Mouse (Mus musculus) stomach, embryonic 15.5 days (tissue): ENCODE measurements around the gene 4930579F01Rik. TPM values are rescaled to one million over a fixed set of nuclear protein-coding genes. Genes with fewer than 3 reads are reported as not detected.
A peak's percentile ranks its signal among the peaks of the same experiment; 100 is the strongest.

Source experiments
- ATAC-seq: fragments of 200-750 bp; cut with Nextera tagmentation; 2 replicates; pipeline ENCODE4 v1.8.0; 2017; ENCODE audit warnings: low read depth, moderate number of reproducible peaks, moderate TSS enrichment; ENCODE audit not compliant: insufficient read depth, low FRiP score
- H3K27ac ChIP-seq: fragments of 300-500 bp; sonication (generic); 2 replicates; pipeline ENCODE4 v1.5.1; 2015; ENCODE audit warnings: mild to moderate bottlenecking, inconsistent platforms
- H3K27me3 ChIP-seq: fragments of 300-500 bp; sonication (generic); replicated peaks from 2 replicates; pipeline ENCODE4 v1.6.1; 2015; ENCODE audit warnings: inconsistent platforms
- H3K36me3 ChIP-seq: fragments of 300-500 bp; sonication (generic); 2 replicates; pipeline ENCODE4 v1.6.1; 2015; ENCODE audit warnings: inconsistent platforms
- H3K4me1 ChIP-seq: fragments of 300-500 bp; sonication (generic); 2 replicates; pipeline ENCODE4 v1.6.1; 2015; ENCODE audit warnings: inconsistent platforms
- H3K4me2 ChIP-seq: fragments of 300-500 bp; sonication (generic); 2 replicates; pipeline ENCODE4 v1.6.1; 2015; ENCODE audit warnings: mild to moderate bottlenecking, inconsistent platforms
- H3K4me3 ChIP-seq: fragments of 300-500 bp; sonication (generic); replicated peaks from 2 replicates; pipeline ENCODE4 v1.5.1; 2015; ENCODE audit warnings: inconsistent platforms
- H3K9ac ChIP-seq: fragments of 300-500 bp; sonication (generic); 2 replicates; pipeline ENCODE4 v1.6.1; 2015; ENCODE audit warnings: inconsistent platforms
- H3K9me3 ChIP-seq: fragments of 300-500 bp; sonication (generic); 2 replicates; pipeline ENCODE4 v1.6.1; 2016; ENCODE audit warnings: inconsistent platforms
- WGBS: fragments of 180-500 bp; shearing (Covaris S2); methylation state at CpG from one replicate; pipeline ENCODE4 v1.1.7; 2015; 5-methylcytosine and 5-hydroxymethylcytosine counted together
- polyA plus RNA-seq: library from polyadenylated mRNA; unstranded; fragments of >200 nt; fragmentation: Nextera tagmentation; extraction: Ambion mirVana; gene quantifications from 2 replicates; pipeline ENCODE4 v1.2.1, GENCODE M21; 2015

4930579F01Rik gene
- polyA plus RNA-seq, 1 experiment from 2014 or later: 0.21 TPM

DNA sequence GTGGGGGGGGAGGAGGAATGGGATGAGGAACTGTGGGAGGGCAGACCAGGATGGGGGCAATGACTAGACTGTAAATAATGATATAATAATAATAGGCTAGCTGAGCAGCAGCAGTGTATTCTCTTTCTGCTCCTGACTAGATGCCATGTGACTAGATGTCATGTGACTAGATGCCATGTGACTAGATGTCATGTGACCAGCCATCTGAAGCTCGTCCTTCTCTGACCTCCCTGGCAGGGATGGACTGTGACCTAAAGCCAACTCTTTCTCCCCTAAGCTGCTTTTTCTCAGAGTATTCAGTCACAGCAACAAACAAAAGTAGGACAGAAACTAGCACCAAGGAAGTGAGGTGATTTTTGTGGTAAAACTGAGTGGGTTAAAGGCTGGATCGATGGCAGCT lies 11.6 kb downstream of the 4930579F01Rik start:
- Histone ChIP-seq H3K4me3 (no peak overlapping the region), H3K9me3 (no peaks in the 10 kb centered on the region), H3K4me2 (no peak overlapping the region), H3K36me3 (no peaks in the 10 kb centered on the region), H3K27ac (no peak overlapping the region), H3K27me3 (no peaks in the 10 kb centered on the region), H3K4me1 (no peaks in the 10 kb centered on the region), H3K9ac (no peak overlapping the region)
- 80% methylated on average over 2 of the region's 2 CpGs for WGBS
- ATAC-seq: no peak

DNA sequence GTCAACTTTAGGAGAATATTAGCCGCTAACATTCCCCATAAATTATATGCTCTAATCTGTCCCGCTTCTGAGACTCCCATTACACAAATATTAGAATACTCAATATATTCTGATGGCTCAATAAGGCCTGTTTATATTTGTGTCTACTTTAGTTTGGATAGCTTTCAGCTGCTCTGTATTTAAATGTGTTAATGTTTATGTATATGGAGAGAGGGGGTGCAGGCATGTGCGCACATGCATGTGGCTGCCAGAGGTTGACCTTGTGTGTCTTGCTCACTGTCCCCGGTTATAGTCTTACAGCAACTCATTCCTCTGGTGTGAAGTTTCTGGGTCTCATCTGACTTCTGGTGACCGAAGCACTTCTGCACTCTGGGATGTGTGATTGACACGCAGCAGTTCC lies 18.1 kb downstream of the 4930579F01Rik start:
- Histone ChIP-seq H3K27ac (no peak overlapping the region), H3K4me2 (no peak overlapping the region), H3K36me3 (no peaks in the 10 kb centered on the region), H3K27me3 (no peaks in the 10 kb centered on the region), H3K9me3 (no peaks in the 10 kb centered on the region), H3K4me3 (no peak overlapping the region), H3K4me1 (no peaks in the 10 kb centered on the region), H3K9ac (no peak overlapping the region)
- 55% methylated on average over 6 of the region's 6 CpGs for WGBS
- ATAC-seq: no peak

DNA sequence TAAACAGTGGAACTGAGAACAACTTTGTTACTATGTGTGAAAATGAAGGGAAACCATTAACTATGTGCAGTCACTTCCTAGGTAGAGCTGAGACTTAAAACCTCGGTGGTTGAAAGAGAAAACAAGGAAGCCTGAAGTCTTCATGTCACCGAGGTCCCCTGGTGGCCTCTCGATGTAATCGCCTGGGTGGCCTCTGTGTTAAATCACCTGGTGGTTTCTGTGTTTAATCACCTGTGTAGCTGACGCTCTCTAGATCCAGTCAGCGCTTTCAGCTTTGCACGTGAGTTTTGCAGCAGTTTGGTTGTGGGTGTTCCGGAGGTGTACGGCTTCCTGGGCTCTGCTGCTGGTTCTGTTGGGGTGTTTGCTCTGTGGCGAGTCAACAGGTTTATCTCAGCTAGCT lies 20.3 kb downstream of the 4930579F01Rik start:
- 78% methylated on average over 10 of the region's 10 CpGs for WGBS
- Histone ChIP-seq H3K36me3 (no peaks in the 10 kb centered on the region), H3K4me2 (no peak overlapping the region), H3K9ac (no peak overlapping the region), H3K27me3 (no peaks in the 10 kb centered on the region), H3K4me1 (no peaks in the 10 kb centered on the region), H3K9me3 (no peaks in the 10 kb centered on the region), H3K4me3 (no peak overlapping the region), H3K27ac (no peak overlapping the region)
- no peak for ATAC-seq

DNA sequence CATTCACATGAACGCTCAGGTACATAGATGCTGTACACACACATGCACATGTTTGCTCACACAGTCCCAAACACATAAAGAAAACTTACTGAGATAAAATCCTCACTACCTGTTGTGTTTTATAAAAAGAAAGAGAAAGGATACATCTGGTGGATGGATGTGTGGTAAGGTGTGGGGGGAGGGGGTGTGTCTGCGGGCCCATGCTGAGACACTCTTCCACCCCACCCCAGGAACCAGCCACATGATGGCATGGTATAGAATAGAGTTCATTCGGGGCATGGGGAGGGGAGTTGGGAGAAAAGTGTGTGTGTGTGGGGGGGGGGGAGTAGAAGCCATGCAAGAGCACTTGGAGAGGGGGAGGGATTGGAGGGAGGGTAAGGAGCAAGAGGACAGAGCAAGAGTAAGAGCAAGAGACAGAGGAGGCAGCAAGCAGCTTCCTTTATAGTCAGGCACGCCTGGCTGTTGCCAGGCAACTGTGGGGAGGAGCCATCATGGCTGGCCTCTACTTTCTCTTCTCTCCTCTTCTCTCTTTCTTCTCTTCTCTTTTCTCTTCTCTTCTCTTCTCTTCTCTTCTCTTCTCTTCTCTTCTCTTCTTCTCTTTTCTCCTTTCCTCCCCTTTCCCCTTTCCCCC lies 31.0 kb downstream of the 4930579F01Rik start:
- no peak overlapping the region for H3K9ac ChIP-seq
- no peaks in the 10 kb centered on the region for H3K36me3 ChIP-seq
- H3K4me3 ChIP-seq: no peak overlapping the region
- no peaks in the 10 kb centered on the region for H3K9me3 ChIP-seq
- no peak for ATAC-seq
- no peaks in the 10 kb centered on the region for H3K4me1 ChIP-seq
- 58% methylated on average over 4 of the region's 4 CpGs for WGBS
- no peak overlapping the region for H3K27ac ChIP-seq
- H3K27me3 ChIP-seq: no peaks in the 10 kb centered on the region
- H3K4me2 ChIP-seq: no peak overlapping the region

DNA sequence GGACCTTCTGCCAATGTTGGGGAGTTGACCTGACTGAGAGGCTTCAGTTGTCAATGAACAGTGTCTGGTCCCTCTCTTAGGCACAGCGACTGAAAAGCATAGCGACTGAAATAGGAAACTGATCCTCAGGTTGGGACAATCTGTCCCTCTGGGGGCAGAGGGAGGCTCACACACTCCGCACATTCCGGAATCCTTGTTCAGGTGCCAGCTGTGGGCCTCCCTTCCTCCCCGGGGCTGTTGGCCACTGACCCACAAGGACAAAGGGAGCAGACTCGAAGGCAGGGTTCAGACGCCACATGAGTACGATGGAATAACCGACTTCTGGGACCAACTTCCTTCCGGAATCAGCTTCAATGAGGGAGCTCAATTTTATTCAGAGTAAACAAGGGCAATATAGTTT lies 32.0 kb downstream of the 4930579F01Rik start:
- Histone ChIP-seq H3K27ac (no peak overlapping the region), H3K4me1 (no peaks in the 10 kb centered on the region), H3K4me2 (no peak overlapping the region), H3K9ac (no peak overlapping the region), H3K4me3 (no peak overlapping the region), H3K9me3 (no peaks in the 10 kb centered on the region), H3K27me3 (no peaks in the 10 kb centered on the region), H3K36me3 (no peaks in the 10 kb centered on the region)
- 86% methylated on average over 10 of the region's 10 CpGs for WGBS
- ATAC-seq: no peak

DNA sequence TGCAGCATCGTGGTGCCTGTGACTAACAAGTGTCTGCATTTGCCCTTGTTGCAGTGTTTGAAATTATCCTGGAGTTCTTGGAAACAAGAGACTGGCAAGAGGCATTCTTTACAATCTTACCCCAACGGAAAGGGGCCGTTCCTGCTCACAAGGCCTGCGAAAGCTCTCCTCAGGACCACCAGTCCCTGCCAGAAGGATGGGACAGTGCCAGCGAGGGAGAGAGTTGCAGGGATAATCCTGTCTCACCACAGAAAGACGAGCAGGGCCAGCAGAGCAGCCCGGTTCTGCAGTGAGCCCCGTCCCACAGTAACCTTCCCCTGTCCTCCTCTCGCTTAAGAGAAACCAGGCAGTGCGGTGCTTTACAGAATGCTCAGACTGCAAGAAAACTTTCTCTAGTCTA lies 37.0 kb downstream of the 4930579F01Rik start:
- H3K27ac ChIP-seq: no peak overlapping the region
- no peaks in the 10 kb centered on the region for H3K9me3 ChIP-seq
- no peak overlapping the region for H3K9ac ChIP-seq
- no peaks in the 10 kb centered on the region for H3K36me3 ChIP-seq
- H3K4me2 ChIP-seq: no peak overlapping the region
- 79% methylated on average over 10 of the region's 10 CpGs for WGBS
- H3K27me3 ChIP-seq: no peaks in the 10 kb centered on the region
- no peak overlapping the region for H3K4me3 ChIP-seq
- ATAC-seq: no peak
- no peaks in the 10 kb centered on the region for H3K4me1 ChIP-seq

DNA sequence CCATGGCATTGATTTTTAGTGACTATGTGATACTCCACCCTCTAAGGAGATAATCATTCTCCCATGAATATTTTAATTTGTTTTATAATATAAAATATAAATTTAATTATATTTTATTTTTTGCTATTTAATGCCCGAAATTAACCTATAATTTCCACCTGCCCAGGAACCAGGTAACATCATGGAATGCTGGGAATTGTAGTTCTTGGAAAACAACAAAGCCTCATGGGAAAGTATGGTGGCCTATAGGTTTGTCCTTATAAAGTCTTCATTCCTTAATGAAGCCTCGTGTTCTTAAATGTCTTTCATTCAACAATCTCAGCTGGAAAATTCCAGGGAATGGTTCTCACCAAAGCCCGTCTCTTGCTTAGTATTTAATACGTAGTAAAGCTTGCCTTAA lies 38.6 kb downstream of the 4930579F01Rik start:
- Histone ChIP-seq H3K27ac (no peak overlapping the region), H3K4me2 (no peak overlapping the region), H3K4me3 (no peak overlapping the region), H3K9ac (no peak overlapping the region), H3K36me3 (no peaks in the 10 kb centered on the region), H3K27me3 (no peaks in the 10 kb centered on the region), H3K4me1 (no peaks in the 10 kb centered on the region), H3K9me3 (no peaks in the 10 kb centered on the region)
- WGBS: 81% methylated on average over 4 of the region's 4 CpGs
- ATAC-seq: no peak

DNA sequence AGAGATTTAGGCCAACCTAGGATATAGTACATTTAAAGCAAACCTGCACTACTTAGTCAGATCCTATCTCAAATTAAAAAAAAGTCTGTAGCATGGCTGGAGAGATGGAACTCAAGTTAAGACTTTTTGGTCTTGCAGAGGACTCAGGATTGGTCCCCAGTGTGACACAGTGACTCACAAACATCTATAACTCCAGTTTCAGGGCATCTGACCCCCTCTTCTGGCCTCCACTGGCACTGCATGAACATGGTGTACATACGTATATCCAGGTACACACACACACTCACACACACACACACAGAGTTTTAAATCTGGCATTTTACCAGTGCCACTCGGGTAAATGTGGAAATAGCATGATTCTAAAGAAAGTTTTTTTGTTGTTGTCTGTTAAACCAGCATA lies 44.8 kb downstream of the 4930579F01Rik start:
- no peak overlapping the region for H3K4me2 ChIP-seq
- no peak overlapping the region for H3K9ac ChIP-seq
- WGBS: 91% methylated on average over 2 of the region's 2 CpGs
- peaks cover 3% of the 10 kb centered on the region; the same call in 1 of the 2 replicates for H3K36me3 ChIP-seq
- no peak overlapping the region for H3K4me3 ChIP-seq
- H3K4me1 ChIP-seq: no peaks in the 10 kb centered on the region
- no peak for ATAC-seq
- H3K9me3 ChIP-seq: no peaks in the 10 kb centered on the region
- H3K27me3 ChIP-seq: no peaks in the 10 kb centered on the region
- H3K27ac ChIP-seq: no peak overlapping the region

DNA sequence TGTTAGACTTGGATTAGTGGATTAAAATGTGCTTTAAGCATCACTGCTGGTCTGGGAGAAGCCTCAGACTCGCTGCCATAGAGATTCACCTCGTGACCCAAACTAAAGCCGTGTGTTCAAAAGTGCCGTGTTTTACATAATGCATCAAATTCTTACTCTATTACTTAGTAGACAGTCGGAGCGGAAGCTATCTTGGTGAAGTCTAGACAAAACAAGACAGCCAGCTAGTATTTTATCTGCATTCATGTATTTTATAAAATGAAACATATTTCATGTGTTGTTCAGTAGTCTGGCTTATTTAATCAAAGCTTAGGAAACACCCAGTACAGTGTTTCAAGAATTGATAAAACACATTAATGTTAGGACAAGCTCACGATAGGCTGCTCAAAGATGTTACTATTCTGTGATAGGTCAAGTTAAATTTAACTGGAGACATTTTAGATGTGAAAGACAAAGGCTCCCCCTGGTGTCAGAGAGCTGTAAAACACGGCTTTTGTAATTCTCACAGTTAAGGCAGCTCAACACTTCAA lies 48.9 kb downstream of the 4930579F01Rik start, which contains the start of gene Mttp:
Mttp (minus strand) TSS at position 327 of the 530 bp plus-strand sequence.
- peak within 1 kb of the TSS; percentile 72 for H3K4me3 ChIP-seq
- H3K9me3 ChIP-seq: no peaks in the 10 kb centered on the region
- no peaks in the 10 kb centered on the region for H3K27me3 ChIP-seq
- H3K4me1 ChIP-seq: no peaks in the 10 kb centered on the region
- WGBS: 1% methylated on average over 8 of the region's 8 CpGs
- H3K27ac ChIP-seq: peak within 1 kb of the TSS; percentile 100
- H3K4me2 ChIP-seq: peak within 1 kb of the TSS; percentile 66
- peak; percentile 32; the same call in 1 of the 2 replicates for ATAC-seq
- H3K9ac ChIP-seq: peak within 1 kb of the TSS; percentile 73
- H3K36me3 ChIP-seq: peaks cover 3% of the 10 kb centered on the region; the same call in 1 of the 2 replicates

DNA sequence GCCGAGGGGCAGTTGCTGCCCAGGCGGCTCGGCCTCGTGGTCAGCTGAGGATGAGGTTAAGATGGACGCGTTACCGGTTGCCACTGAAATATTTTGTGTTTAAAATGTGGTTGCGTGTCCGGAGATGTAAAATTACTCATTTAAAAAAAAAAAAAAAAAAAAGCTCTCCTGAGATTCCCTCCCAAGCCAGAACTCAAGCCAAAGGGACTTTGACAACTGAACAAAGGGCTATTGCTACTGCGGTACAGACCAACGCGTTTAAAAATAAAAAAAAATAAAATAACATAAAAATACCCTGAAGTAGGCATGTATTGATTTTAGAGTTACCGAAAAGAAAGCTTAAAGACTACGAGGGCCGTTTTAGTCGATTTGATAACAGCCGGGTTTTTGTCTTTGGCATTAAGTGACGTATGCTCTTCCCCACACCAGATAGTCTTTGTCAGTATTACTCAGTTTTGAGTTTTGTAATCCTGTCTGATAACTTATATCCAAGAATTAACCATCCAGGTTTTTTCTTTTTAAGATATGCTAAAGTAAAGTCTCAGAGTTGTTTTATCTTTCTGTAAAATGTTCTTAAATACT lies 49.5 kb downstream of the 4930579F01Rik start:
- Histone ChIP-seq H3K4me3 (peak overlapping the region; percentile 72), H3K4me1 (no peaks in the 10 kb centered on the region), H3K9ac (peak overlapping the region; percentile 73), H3K9me3 (no peaks in the 10 kb centered on the region), H3K36me3 (peaks cover 3% of the 10 kb centered on the region; the same call in 1 of the 2 replicates), H3K4me2 (peak overlapping the region; percentile 66), H3K27me3 (no peaks in the 10 kb centered on the region), H3K27ac (peak overlapping the region; percentile 100)
- no peak for ATAC-seq
- 1% methylated on average over 18 of the region's 18 CpGs for WGBS

DNA sequence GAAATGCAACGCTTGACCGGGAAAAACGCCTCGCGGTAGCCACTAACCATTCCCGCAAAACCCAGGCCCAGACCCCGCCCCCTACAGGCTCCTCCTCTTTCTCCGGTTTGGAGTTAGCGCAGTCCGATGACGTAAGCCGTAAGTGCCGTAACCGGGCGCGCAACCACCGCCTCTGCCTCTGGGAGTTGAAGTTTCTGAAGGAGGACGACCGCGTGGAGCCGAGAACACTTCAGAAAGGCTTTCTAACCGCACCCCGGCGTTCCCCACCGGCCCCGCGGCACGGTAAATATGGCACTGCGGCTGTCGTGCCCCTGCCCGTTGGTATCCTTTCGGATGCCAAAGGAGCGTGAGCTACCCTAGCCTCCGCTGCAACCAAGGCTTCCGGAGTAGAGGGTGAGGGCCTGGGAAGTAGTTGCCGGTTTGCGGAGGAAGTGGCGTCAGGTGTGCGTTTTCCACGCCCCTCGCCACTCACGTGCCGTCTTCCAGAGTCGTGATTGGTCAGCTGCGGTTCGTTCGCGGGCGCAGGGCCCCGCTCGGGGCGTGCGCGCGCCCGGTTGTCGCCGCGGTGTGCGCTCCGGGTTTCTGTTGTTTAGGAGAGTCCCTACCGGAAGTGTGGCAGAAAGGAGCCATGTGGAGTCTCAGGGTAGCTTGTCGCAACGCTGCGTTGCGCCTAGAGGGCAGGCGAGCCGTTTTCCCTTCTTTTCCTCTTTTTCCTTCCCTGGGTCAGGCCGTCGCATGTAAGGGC lies 50.1 kb downstream of the 4930579F01Rik start, which contains the start of gene Trmt10a:
Trmt10a (plus strand) TSS at position 134 of the 745 bp plus-strand sequence.
- Histone ChIP-seq H3K27ac (peak within 1 kb of the TSS; percentile 100), H3K4me3 (peak within 1 kb of the TSS; percentile 72), H3K36me3 (no peaks in the 10 kb centered on the region; the same call in 1 of the 2 replicates), H3K27me3 (no peaks in the 10 kb centered on the region), H3K9me3 (no peaks in the 10 kb centered on the region), H3K4me1 (no peaks in the 10 kb centered on the region), H3K4me2 (peak within 1 kb of the TSS; percentile 66), H3K9ac (peak within 1 kb of the TSS; percentile 73)
- WGBS: under 1% methylated on average over 70 of the region's 70 CpGs
- ATAC-seq: peak; percentile 98
